Mouse (Mus musculus) heart, postnatal 10 days (tissue): ENCODE measurements around the gene Rps6kl1. TPM values are rescaled to one million over a fixed set of nuclear protein-coding genes. Genes with fewer than 3 reads are reported as not detected.
A peak's percentile ranks its signal among the peaks of the same experiment; 100 is the strongest.

Experiments
- DNase-seq, 2 experiments: peaks; one replicate each; pipeline ENCODE4 v3.0.0; 2021
- intact Hi-C: fragments of 180-260 bp; cut with DNase I; formaldehyde crosslinking; loops from one replicate; pipeline ENCODE4 v1.15.1; 2025
- total RNA-seq, 2 experiments: library from RNA; stranded (reverse); gene quantifications; 2 replicates each; pipeline ENCODE4 v1.2.3; 2021

Gene Rps6kl1
- 1 to 10 TPM; 3.2 to 3.8 TPM for total RNA-seq

DNA sequence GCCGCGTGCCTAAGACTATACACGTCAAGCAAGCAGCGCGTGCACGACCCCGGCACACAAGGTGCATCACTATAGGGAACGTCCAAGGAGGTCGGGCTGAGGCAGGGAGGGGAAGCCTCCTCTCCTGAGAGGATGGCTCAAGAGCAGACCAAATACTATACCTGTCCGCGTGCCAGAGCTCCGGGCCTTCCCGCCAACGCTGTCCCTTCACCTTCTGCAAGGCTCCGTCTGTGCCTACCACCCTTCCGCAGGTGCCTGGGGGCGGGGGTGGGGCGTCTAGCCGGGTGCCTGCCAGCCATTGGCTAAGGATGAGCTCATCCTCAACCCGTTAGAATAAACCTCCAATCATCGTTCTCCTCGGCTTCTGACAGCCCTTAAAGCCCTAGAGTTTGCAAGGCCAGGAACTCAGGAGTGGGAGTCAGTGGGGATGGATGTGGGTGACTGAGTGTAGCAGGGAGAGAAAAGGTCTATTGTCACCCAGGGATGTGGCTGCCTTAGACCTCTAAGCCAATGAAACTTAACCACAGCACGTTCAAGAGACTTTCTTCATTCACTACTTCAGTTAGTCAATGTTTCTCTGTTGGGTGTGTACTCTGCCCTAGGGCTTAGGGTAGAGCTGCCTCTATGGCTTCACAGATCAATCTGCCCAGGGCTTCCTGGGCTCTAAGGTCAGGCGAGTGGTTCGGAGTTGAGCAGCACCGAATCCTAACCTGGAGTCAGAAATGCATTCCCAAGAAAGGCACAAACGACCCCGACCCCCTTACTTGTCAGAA, at the start of gene Rps6kl1:
TSS of gene Rps6kl1 (minus strand) at position 263 of the 773 bp plus-strand sequence.
- peak; percentile 46 to 48 for DNase-seq
- intact Hi-C loops: no loop called here

DNA sequence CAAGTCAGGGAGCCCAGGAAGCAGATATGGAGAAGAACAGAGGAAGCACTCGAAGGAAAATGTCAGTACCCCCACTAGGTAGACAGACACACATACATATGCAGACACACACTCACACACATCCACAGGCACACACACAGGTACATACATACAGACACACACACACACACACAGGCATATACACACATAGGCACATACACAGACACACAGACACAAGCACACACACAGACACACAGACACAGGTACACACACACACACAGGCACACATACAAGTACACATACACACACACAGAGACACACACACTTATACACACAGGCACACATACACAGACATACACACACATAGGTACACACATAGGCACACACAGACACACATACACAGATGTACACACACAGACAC, 48.9 kb upstream of the Rps6kl1 start:
- intact Hi-C loops: no loop called here
- DNase-seq: no peak

DNA sequence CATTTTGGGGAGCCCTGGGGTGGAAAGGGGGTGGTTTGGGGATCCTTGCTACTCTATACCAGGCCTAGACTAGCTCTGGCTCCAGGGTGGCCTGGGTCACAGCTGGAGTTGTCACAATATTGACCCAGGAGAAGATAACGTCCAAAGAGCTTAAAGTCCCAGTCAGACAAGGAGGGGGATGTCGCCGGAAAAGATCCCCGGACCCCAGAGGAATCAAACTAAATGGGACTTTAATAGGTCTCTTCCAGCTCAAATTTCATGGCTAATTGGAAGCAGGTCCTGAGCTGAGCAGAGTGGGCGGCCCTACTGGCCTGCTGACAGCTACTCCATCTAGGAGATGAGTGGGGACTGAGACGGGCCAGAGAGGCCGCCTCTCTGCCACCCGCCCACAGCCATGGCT, 46.9 kb upstream of the Rps6kl1 start:
- no peak for DNase-seq
- intact Hi-C loops: no loop called here

DNA sequence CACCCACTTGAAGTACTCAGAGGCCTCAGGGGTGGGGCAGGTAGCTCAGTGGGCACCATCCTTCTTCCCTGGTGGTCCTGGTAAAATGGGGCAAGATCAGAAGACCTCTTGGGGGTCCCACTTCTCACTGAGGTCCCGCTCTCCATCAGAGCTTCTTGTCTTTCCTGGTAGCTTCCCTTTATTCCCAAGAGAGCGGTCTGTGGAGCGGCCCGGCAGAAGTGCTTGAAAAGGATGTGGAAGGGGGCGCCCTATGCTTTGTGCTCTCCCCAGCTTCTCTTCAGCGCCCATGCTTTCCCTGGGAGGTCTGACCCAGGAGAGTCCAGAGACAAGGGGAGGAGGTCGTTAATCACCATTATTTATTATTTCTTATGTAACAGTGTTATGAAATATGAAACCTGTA, 46.3 kb upstream of the Rps6kl1 start:
- DNase-seq: no peak
- intact Hi-C loops: no loop called here

DNA sequence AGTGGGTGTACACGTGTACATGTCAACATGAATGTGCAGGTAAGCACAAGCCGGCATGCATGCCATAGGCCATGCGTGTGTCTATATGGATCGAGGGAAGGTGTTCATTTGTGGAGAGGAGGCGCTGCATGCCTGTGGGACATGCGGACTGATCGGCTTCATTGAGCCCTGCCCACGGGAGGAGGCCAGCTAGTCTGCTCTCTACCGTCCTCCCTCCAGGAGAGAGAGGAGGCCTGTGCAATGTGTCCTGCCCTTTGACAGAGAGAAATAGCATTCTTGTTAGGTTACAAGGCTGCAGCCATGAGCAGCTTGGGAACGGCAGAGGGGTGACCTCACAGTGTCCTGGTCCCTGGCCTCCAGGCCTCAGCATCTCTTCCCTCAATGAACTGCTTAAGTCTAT, 45.1 kb upstream of the Rps6kl1 start:
- intact Hi-C loops: no loop called here
- DNase-seq: no peak

DNA sequence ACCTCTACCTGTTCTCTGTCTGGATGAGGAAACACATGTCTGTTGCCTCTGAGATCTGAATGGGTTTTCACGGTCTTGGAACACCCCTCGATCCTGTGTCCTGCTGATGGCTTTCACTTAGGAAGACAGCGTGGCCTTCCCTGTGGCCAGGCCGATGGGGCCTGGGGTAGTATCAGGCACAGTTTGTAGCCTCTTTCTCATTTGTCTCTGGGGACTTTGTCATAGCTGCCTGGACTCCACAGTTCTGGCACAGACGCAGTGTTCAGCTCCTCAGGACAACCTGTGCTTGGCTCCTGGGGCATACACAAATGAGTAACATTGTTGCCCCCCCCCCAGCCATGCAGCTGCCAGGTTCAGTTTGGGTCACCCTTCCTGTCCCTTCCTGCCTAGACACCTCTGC, 44.0 kb upstream of the Rps6kl1 start:
- intact Hi-C loops: no loop called here
- DNase-seq: no peak

DNA sequence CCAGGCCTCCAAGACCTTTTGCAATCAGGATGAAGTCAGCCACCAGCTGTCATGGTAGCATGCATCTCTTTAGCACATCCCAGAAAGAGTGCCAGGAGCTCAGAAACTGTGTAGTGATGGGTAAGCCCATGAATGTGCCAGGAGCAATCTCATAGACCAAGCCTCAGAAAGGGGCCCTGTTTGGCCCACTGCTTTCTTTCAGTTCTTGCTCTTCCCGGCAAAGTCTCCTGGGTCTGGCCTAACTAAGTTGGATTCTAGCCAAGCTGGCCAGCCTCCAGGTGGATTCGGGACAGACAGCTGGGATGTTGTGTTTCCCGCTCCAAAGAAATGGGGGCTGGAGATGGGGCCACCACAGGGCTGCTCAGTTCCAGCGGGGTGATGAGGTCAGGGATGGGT, 43.6 kb upstream of the Rps6kl1 start:
- intact Hi-C loops: no loop called here
- peak; percentile 92 to 93 for DNase-seq

DNA sequence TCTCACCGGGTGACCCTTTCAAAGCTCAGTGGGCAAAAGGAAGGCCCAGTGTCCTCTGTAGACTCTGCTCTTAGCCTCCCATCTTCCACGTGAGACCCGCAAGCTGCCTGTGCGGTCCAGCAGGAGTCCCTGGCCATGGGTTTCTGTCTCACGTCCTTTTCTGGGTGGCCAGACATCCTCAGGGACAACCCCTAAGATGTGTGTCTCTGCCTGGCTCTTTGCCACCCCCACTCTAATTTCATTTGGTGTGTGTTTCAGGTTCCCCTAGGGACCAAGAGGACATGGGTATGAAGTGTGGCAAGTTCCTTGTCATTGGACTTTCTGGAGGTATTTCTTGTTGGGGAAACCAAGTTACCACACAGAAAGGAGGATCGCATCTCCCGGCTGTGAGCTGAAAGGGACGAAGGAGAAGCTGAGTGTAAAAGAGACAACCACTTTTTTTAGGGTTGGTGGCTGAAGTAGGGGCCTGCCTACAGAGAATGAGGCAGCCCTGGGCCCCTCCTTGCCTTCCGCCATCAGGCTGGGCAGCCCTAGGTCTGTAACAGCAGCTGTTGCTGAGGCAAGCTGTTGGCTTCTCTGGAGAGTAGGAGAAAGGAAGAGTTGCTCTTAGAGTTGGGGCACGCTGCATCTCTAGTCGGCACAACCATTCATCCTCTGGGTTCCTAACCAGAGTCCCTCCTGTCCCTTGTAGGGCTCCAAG, 43.0 kb upstream of the Rps6kl1 start:
- intact Hi-C loops: no loop called here
- no peak for DNase-seq

DNA sequence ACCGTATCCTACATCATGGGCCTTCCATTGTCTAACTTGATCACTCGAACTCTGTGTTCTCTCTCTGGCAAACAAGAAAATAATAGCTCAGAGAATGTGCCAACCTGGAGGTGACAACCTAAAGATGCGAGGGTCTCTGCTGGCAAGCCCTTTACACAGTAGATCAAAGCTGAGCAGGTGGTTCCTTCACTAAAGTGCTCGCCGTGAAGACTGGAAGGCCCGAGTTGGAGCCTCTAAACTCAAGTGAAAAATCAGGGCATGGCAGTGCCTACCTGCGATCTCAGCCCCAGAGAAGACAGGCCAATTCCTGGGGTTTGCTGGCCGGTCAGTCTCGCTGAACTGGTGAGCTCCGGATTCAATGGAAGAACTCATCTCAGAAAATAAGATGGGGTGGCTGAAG, 42.1 kb upstream of the Rps6kl1 start:
- intact Hi-C loops: no loop called here
- DNase-seq: no peak

DNA sequence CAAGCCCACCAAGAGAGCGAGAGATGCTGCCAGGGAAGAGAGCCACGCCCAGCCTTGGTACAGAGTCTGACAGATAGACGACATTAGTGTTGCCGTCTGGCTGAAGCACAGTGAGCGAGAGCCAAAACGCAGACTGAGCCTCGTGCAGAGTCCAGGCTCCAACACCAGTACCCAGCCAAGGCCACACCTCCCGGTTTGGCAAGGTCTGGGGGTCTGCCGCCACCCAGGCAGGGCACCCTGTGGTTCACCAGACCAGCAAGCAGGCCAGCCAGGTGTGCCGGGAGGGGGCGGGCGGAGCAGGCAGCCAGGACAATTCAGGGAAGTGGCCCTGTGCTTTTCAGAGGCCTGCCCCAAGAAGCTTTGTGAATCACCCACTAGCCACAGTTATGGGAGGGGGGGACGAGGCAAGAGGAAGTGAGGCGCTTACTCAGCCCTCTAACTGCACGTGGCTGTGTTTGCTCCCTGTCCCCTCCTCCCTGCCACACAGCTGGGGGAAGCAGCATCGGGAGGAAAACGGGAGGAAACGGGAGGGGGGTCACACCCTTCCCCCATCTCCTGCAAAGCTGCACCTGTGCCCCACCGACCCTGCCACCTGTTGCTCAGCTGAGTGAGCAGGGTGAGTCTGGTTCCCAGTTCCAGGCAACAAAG, 41.5 kb upstream of the Rps6kl1 start:
- peak; percentile 58 to 59 for DNase-seq
- intact Hi-C loops: no loop called here

DNA sequence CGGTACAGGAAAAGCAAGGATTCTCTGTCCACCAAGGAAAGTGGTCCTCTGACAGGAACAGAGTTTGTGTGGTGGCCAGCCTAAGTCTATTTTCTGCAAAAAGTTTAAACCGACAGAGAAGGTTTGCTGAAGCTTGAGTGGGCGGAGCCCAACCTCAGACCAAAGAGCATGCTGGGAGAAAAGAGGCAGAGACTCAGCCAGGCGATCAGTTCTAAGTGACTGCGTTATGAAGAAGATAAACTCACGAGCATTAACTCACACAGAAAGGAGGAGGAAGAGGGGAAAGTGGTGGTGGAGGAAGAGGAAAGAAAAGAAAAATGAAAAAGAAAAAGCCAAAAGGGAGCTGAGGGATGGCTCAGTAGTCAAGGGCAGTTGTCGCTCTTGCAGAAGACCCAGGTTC, 39.2 kb upstream of the Rps6kl1 start:
- intact Hi-C loops: no loop called here
- no peak for DNase-seq

DNA sequence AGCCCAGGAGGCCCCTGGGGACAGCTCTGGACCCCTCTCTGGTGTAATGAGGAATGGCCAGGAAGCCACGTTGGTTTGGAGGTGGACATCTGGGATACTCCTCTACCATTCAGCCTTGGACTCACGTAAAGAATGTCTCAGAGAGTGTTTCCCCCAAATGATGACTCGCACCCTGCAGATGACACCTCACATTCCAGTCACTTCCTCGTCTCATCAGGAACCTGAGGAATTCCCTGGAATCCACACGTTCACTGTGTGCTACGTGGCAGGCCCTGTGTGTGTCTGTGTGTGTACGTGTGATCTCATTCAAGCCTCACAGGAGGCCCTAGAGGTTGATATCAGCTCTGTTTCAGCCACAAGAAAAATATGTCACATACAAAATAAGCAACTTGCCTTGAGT, 35.3 kb upstream of the Rps6kl1 start:
- intact Hi-C loops: no loop called here
- no peak for DNase-seq

DNA sequence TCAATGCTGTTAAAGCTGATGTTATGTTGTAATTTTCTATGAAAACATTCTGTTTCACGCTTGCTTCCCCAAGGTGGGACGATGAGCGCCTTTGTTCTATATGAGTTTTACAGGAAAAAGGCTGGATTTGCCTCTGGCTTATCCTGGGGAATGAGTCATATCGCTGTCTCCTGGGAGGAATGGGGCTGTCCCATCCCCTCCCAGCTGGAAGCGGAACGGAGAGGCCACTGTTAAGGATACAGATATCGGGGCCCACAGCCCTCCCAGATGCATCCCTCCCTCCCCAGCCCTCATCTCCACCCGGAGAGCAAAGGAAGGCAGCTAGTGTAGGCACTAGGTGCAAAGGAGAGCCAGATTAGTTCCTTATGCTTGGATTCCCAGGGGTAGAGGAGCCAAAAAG, 34.7 kb upstream of the Rps6kl1 start:
- intact Hi-C loops: no loop called here
- DNase-seq: peak; percentile 77 to 80

DNA sequence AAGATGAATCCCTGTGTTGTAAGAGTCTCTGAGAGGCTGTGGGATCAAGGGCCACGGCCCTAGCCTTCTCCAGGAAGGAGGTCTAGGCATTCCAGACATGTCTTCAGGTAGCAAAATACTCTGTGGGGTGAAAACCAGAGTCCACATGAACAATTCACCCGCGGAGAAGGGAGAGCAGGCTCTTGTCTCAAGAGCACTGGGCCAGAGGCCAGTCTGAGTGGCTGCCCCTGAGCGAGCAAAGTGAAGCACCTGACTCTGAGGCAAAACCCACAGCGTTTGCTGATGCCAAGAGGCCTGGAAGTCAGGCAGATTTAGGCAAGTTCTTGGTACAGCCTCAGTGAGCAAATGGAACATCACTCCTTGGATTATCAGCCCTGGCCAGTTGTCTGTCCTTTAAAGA, 33.1 kb upstream of the Rps6kl1 start:
- DNase-seq: peak in 1 of 2 experiments; percentile 32
- intact Hi-C loops: no loop called here

DNA sequence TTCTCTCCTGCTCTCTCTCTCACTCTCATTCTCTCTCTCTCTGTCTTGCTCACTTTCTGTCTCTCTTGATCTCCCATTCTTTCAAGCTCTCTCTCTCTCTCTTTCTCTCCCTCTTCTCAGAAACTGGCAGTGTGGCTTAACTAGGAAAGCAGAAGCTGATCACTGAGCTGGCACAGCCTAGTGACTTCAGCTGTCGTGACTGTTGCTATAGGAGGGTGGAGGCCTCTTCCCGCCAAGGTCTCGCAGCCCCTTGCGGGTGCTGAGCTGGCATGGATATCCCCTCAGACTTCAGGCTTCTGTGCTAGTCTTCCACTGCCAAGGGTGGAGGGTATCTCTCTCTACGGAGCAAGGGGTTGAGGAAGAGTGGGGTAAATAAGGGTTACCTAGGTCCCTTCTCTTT, 31.8 kb upstream of the Rps6kl1 start:
- DNase-seq: no peak
- intact Hi-C loops: no loop called here

DNA sequence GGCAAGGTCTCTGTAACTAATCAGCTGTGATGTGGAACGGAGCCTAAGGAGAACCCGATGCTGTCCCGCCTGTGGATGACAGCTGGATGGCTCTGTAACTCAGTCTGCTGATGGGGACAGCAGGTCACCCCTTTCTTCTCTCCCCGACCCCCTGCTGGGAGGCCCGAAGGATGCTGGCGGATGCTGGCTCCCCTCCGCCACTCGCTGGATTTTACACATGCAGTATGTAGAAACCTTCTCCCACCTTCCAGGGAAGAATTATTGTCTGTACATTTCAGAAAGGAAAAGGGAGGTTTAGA, 31.2 kb upstream of the Rps6kl1 start:
- intact Hi-C loops: no loop called here
- DNase-seq: no peak

DNA sequence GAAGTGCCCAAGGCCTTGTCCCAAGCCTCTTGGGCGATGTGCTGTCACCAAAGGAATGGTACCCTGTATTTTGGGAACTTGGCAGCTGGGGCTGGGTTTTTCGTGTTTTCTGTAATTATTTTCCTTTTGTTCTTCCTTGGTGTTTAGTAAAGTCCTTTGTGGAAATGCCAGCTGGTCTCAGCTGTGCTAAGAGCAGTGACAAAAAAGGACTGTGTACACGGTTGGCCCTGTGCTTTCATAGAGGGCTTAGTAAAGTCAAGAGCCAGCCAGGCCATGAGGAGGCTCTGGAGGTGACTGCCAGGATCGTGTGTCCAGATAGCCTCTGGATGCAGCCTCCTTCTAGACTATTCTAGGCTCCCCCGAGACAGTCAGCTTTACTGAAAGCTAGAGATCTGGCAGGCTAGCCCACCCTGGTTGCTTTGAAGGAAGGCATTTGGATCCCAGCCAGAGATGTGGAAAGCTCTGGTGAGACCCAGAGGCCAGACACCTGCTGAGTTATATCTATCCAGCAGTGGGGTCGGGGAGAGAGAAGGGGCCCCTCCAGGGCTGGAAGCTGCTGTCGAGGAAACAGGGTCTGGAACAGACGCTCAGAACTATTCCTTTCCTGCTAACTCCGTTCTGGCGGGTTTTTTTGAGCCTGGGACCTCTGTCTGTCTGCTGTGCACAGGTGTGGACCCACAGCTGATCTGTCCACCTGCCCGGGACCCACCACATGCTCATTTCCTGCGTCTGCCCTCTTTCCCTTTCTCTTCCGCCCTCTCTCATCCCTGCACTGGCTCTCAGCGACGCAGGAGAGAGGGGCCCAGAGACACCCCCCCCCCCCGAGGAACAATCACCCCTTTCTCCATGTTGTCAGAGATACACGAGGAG, 30.6 kb upstream of the Rps6kl1 start:
- intact Hi-C loops: no loop called here
- peak in 1 of 2 experiments; percentile 39 for DNase-seq

DNA sequence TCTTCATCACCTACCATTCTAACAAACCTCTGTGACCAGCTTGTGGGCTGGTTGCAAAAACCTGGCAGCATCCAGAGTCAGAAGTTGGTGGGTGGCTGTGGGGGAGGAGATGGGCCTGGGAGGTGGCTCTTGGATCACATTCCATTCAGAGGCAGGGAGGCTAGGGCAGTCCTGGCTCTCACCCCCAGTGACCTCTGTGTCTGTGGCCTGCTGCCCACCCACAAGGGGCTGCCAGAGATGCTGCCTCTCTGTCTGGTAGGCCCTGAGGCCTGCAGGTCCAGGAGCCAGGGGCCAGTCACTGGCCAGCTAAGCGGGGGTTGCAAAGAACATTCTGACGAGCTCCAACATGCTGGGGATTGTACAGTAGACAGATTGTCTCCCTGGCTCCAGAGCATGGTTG, 27.2 kb upstream of the Rps6kl1 start:
- intact Hi-C loops: no loop called here
- no peak for DNase-seq

DNA sequence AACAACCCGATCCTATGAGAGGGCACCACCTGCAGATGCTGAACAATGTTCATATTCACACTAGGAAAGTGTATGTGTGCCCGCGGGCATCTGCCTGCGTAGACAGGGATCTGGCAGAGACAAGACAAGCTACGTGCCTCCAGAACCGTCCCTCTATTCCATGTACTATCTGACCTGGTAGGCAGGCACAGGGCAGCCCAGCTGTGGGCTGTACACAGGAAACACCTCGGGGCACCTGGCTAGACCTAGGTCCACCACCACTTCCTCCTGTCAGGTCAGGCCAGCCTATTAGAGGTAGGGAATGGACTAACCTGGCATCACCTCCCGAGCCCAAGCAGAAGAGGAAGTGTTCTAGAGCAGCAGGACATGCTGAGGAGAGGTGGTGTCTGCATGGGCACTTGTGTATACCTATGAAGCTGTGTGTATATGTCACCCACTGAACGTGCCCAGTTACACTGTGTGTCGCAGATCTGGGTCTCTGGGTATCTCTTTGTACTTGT, 26.7 kb upstream of the Rps6kl1 start, which contains the start of gene Pgf:
TSS of gene Pgf (minus strand) at position 51 of the 500 bp plus-strand sequence.
- intact Hi-C loops: no loop called here
- no peak for DNase-seq

DNA sequence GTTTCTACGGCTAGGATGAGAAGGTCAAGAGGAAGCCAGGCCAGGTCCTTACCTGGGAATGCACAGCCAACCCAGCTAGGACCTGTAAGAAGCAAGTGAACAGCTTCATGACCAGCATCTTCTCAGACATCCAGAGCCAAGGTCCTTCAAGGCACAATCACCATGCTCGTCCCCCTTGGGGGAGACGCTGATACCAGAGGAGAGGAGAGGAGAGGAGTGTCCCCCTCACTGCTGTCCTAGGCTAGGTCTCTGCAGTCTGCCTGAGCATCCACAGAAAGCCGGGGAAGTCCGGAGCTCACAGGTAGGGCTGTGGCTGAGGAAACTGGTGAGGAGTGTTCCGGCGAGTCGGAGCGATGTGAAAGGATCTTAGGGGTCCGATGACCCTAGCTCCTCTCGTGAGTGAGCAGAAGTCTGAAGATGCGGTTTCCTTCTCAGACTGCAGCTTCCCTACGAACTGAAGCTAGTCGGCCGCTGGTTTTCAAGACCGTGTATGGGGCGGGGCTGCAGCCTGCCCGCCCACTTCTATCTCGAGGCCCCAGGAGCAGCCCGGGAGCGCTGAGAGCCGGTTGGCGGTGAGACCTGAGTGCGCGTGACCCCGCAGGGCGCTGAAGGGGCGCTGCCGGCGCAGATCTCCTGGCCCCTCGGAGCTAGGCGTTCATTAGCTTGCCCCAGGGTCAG, 25.9 kb upstream of the Rps6kl1 start:
- peak; percentile 64 to 66 for DNase-seq
- intact Hi-C loops: no loop called here
